Mouse (Mus musculus): Measurements from ENCODE around the gene Gxylt2. TPM values are rescaled to one million over a fixed set of nuclear protein-coding genes. Genes with fewer than 3 reads are reported as not detected.

Gene Gxylt2
- polyA plus RNA-seq, 1 experiment from 2014 or later: 23.0 TPM

DNA sequence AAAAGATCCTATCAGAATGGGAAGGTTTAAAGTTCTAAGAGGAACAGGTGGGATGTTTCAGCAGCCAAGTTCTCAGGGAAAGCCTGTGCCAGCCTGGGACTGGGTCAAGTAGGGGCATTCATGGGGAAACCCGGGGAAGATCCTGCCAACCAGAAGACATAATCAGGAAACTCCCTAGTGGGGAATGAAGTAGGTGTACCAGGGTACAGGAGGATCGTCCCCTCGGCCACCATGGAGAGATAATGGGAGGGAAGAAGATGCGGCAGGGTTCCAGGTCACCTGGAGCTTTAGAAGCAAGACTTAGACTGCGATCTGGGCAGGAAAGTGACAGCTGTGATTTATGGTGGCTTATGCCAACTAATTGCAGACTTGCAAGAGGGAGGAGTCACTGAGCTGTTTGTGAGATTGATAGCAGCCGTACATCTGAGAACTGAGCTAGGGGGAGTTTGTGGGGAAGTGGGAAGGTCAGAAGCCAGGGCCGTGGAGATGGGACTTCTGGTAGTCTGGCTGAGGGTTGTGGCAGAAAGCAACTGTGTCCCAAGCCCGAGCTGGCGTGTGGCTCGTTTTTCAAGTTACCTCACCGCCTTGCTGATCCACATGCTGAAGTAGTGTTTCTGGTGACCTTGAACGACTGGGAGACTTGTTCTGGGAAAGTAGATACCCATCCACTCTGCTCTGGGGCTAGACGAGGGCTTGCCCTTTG is 98.0 kb downstream of the Gxylt2 start:
- Histone ChIP-seq H3K4me2 (no peak overlapping the region), H3K27ac (no peak overlapping the region), H3K4me1 (peaks cover 16% of the 10 kb centered on the region; the same call in 1 of the 2 replicates), H3K9me3 (no peaks in the 10 kb centered on the region), H3K27me3 (no peaks in the 10 kb centered on the region), H3K9ac (no peak overlapping the region), H3K36me3 (peaks cover 5% of the 10 kb centered on the region; the same call in 1 of the 2 replicates), H3K4me3 (no peak overlapping the region)
- ATAC-seq (ENCODE audit: insufficient number of reproducible peaks, low FRiP score, low TSS enrichment, low read depth): no peak
- WGBS: 42% methylated on average over 13 of the region's 13 CpGs

DNA sequence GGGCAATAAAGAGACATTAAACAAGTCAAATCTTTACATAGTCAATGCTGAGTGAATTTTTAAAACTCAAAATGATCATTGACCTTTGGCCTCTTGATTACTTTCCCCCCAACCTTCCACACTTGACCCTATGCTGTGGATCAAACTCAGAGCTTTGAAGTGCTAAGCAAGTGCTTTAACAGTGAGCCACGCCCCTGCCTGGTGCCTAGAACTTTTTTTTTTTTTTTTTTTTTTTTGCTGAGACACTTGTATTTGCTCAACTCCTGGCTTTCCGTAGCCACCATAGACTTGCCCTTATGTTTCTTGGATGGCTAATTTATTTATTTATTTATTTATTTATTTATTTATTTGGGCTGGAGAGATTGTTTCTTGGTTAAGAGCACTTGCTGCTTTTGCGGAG is 98.7 kb downstream of the Gxylt2 start:
- H3K27ac ChIP-seq: no peak overlapping the region
- ATAC-seq (ENCODE audit: insufficient number of reproducible peaks, low FRiP score, low TSS enrichment, low read depth): no peak
- peaks cover 16% of the 10 kb centered on the region; the same call in 1 of the 2 replicates for H3K4me1 ChIP-seq
- peaks cover 5% of the 10 kb centered on the region; the same call in 1 of the 2 replicates for H3K36me3 ChIP-seq
- H3K9ac ChIP-seq: no peak overlapping the region
- no peak overlapping the region for H3K4me2 ChIP-seq
- H3K4me3 ChIP-seq: no peak overlapping the region
- H3K9me3 ChIP-seq: no peaks in the 10 kb centered on the region
- H3K27me3 ChIP-seq: no peaks in the 10 kb centered on the region
- WGBS: 76% methylated on average over 3 of the region's 3 CpGs

DNA sequence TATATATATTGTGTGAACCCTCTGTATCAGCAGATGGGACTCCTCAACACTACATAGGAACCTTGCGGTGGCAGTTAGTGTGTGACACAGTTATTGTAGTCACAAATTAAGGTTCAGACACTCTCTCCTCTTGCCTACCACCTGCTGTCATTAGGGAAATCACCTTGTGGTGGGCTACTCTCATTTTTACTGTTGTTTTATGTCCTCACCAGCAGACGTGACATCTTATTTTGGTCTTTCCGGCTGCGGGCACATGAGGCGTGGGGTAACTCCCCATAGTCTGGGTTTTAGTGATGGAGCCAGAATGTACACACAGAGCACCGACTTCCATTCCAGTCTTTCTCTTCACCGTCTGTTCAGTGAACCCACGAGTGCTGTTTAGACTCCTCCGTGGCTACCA is 102.7 kb downstream of the Gxylt2 start:
- H3K27me3 ChIP-seq: no peaks in the 10 kb centered on the region
- WGBS: 85% methylated on average over 9 of the region's 9 CpGs

DNA sequence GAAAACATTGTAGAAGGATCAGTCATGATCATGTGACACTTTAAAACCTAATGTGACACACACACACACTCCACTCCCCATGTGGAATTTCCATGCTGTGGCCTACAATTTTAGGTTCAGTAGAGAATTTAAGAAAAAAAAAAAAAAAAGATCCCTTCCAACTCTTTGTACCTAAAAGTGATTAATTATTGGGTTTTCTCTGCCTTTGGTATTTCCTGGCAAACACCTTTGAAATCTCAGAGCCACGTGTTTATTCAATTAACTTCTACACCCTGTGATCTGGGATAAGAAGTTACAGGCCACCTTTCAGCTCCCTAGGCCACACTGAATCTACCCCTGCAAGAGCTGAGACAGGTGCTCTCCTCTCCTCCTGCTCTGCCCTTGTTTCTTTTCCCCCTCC is 103.2 kb downstream of the Gxylt2 start:
- Histone ChIP-seq H3K36me3 (no peaks in the 10 kb centered on the region; the same call in 1 of the 2 replicates), H3K4me2 (no peak overlapping the region), H3K9ac (no peak overlapping the region), H3K27me3 (no peaks in the 10 kb centered on the region), H3K4me3 (no peak overlapping the region), H3K27ac (no peak overlapping the region), H3K9me3 (no peaks in the 10 kb centered on the region), H3K4me1 (peaks cover 3% of the 10 kb centered on the region; the same call in 1 of the 2 replicates)
- ATAC-seq (ENCODE audit: insufficient number of reproducible peaks, low FRiP score, low TSS enrichment, low read depth): no peak
- WGBS: 29% methylated on average over 1 of the region's 1 CpGs

More for the DNA sequence above, 102.7 kb downstream of the Gxylt2 start:
- Histone ChIP-seq H3K36me3 (no peaks in the 10 kb centered on the region; the same call in 1 of the 2 replicates), H3K9ac (no peak overlapping the region), H3K4me1 (peaks cover 7% of the 10 kb centered on the region; the same call in 1 of the 2 replicates), H3K4me2 (no peak overlapping the region), H3K27ac (no peak overlapping the region), H3K9me3 (no peaks in the 10 kb centered on the region), H3K4me3 (no peak overlapping the region)
- no peak for ATAC-seq (ENCODE audit: insufficient number of reproducible peaks, low FRiP score, low TSS enrichment, low read depth)

DNA sequence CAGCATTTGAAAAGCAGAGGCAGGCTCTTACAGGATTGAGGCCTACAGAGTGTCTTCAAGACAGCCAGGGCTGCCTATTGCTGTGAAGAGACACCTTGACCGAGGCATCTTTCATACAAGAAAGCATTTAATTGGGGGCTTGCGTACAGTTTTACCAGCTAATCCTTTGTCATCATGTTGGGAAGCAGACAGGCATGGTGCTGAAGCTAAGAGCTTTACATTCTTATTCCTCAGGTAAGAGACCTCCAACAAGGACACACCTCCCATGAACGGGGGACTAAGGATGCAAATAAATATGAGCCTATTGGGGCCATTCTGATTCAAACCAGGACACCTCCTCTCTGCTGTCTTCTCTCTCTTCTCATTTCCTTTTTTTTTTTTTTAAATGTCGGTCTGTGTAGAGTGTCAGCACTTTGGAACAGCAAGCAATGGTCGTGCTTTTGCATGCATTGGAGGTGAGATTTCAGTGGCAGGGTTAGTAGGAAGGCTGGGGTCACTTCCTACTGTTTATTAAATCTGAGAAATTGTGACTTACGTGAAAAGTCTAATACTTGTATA is 103.8 kb downstream of the Gxylt2 start:
- no peaks in the 10 kb centered on the region for H3K27me3 ChIP-seq
- no peaks in the 10 kb centered on the region for H3K4me1 ChIP-seq
- H3K36me3 ChIP-seq: no peaks in the 10 kb centered on the region; the same call in 1 of the 2 replicates
- WGBS: 86% methylated on average over 6 of the region's 6 CpGs
- H3K9me3 ChIP-seq: no peaks in the 10 kb centered on the region
- H3K4me2 ChIP-seq: no peak overlapping the region
- H3K4me3 ChIP-seq: no peak overlapping the region
- ATAC-seq (ENCODE audit: insufficient number of reproducible peaks, low FRiP score, low TSS enrichment, low read depth): no peak
- H3K9ac ChIP-seq: no peak overlapping the region
- no peak overlapping the region for H3K27ac ChIP-seq

DNA sequence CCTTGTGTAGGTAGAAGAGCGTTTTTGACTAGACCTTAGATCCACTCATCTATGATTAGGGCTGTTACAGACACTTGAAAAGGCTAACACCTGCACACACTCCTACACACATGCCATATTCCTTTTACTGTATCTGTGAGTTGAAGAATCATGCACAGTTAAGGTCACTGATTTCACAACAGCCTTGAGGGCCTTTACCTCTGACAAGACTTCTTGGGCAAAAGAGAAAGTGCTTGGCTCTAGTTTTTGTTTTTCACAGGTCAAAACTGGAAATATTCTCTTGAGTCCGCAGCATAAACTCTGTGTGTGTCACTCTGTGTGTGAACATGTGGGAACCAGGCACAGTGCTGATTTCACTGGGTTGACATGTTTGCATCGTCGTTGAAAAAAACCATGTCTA is 105.6 kb downstream of the Gxylt2 start:
- Histone ChIP-seq H3K36me3 (no peaks in the 10 kb centered on the region; the same call in 1 of the 2 replicates), H3K27ac (no peak overlapping the region), H3K27me3 (no peaks in the 10 kb centered on the region), H3K4me1 (no peaks in the 10 kb centered on the region), H3K9ac (no peak overlapping the region), H3K4me2 (no peak overlapping the region), H3K4me3 (no peak overlapping the region), H3K9me3 (no peaks in the 10 kb centered on the region)
- no peak for ATAC-seq (ENCODE audit: insufficient number of reproducible peaks, low FRiP score, low TSS enrichment, low read depth)
- 86% methylated on average over 4 of the region's 4 CpGs for WGBS

DNA sequence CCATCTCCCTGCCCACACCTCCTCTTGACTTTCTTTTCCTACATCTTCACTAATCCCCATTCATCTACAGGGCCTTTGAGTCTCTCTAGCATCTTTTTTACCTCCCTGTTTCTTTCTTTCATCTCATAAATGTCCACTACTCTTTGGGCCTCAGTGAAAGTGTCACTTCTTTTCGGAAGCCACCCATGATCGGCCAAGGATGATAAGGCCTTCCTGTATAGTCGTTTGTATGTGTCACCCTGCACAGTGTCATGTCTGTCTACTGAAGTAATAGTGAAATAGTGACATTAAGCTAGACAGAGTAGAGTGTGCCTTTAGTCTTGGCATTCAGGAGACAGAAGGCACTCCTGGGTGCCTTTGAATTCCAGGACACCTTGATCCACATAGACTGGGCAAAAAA is 107.2 kb downstream of the Gxylt2 start:
- Histone ChIP-seq H3K9me3 (no peaks in the 10 kb centered on the region), H3K4me2 (no peak overlapping the region), H3K27ac (no peak overlapping the region), H3K27me3 (no peaks in the 10 kb centered on the region), H3K9ac (no peak overlapping the region), H3K4me1 (no peaks in the 10 kb centered on the region), H3K36me3 (no peaks in the 10 kb centered on the region; the same call in 1 of the 2 replicates), H3K4me3 (no peak overlapping the region)
- no peak for ATAC-seq (ENCODE audit: insufficient number of reproducible peaks, low FRiP score, low TSS enrichment, low read depth)
- 88% methylated on average over 3 of the region's 3 CpGs for WGBS

DNA sequence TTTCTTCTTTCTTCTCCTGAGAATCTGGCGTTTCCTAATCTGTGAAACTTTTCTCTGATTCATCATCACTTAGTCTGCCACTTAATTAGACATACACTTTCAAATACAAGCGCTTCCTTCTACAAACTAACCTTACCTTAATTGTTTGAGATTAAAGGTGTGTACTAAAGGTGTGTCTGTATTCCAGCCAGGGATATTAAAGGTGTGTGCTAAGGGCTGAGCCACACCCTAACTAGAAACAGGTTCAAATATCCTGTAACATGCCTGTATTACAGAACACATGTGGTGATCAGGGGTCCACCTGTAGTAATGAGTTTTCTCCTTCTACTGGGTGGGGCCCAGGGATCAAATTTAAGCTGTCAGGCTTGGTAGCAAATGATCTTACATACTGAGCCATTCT is 116.8 kb downstream of the Gxylt2 start:
- no peak for ATAC-seq (ENCODE audit: insufficient number of reproducible peaks, low FRiP score, low TSS enrichment, low read depth)
- Histone ChIP-seq H3K9me3 (no peaks in the 10 kb centered on the region), H3K4me2 (no peak overlapping the region), H3K4me1 (0 out of 2 replicates have a peak, but pooled peaks cover 2% of the 10 kb centered on the region), H3K27me3 (no peaks in the 10 kb centered on the region), H3K27ac (no peak overlapping the region), H3K9ac (no peak overlapping the region), H3K36me3 (no peaks in the 10 kb centered on the region), H3K4me3 (no peak overlapping the region)
- WGBS: 81% methylated on average over 2 of the region's 2 CpGs

DNA sequence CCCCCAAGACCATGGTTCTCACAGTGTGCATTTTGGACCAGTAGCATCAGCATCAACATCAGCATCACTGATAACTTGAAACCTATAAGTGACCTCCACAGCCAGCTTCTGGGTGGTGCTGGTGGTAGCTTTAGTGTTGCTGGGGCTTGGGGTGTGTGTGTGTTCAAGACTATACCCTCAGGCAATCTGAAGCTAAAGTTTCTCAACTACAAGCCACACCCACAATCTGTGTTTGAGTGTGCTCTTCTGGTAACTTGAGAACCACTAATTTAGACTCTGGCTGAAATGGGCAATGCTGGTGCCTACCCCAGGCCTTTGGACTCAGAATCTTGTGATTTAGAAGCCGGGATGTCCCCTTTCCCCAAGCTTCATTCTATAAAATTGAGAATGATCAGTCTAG is 118.8 kb downstream of the Gxylt2 start:
- WGBS: 51% methylated on average over 1 of the region's 1 CpGs
- H3K9me3 ChIP-seq: no peaks in the 10 kb centered on the region
- ATAC-seq (ENCODE audit: insufficient number of reproducible peaks, low FRiP score, low TSS enrichment, low read depth): no peak

DNA sequence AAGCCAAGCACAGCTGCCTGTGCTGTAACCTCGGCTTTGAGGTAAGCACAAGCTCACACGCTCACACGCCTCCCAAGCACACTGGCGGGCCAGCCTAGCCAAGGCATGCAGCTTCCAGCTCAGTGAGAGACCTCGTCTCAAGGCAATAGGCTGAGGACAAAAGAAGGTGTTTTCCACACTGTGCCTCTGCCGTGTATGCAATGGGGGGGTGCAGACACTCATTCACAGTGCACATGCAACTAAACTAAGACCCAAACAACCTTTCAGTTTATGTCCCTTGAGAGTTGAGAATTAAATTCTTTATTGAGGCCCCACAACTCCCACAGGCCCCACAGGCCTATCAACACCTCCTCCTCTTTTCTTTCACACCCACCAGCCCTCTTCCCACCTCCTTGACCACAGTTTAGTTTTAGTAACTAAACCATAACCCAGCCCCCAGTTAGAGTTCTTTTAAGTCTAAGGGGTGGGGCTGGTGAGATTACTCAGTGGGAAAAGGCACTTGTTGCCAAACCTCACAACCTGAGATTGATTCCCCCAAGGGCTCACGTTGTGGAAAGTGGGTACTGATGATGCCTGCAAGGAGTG is 119.9 kb downstream of the Gxylt2 start:
- no peak for ATAC-seq (ENCODE audit: insufficient number of reproducible peaks, low FRiP score, low TSS enrichment, low read depth)
- Histone ChIP-seq H3K36me3 (no peaks in the 10 kb centered on the region), H3K9ac (no peak overlapping the region), H3K4me3 (no peak overlapping the region), H3K4me1 (0 out of 2 replicates have a peak, but pooled peaks cover 2% of the 10 kb centered on the region), H3K9me3 (no peaks in the 10 kb centered on the region), H3K4me2 (no peak overlapping the region), H3K27ac (no peak overlapping the region), H3K27me3 (no peaks in the 10 kb centered on the region)
- WGBS: 46% methylated on average over 7 of the region's 7 CpGs

More for the DNA sequence above, 118.8 kb downstream of the Gxylt2 start:
- H3K4me3 ChIP-seq: no peak overlapping the region
- no peak overlapping the region for H3K4me2 ChIP-seq
- no peak overlapping the region for H3K27ac ChIP-seq
- no peak overlapping the region for H3K9ac ChIP-seq
- H3K27me3 ChIP-seq: no peaks in the 10 kb centered on the region
- H3K36me3 ChIP-seq: no peaks in the 10 kb centered on the region
- 0 out of 2 replicates have a peak, but pooled peaks cover 2% of the 10 kb centered on the region for H3K4me1 ChIP-seq

DNA sequence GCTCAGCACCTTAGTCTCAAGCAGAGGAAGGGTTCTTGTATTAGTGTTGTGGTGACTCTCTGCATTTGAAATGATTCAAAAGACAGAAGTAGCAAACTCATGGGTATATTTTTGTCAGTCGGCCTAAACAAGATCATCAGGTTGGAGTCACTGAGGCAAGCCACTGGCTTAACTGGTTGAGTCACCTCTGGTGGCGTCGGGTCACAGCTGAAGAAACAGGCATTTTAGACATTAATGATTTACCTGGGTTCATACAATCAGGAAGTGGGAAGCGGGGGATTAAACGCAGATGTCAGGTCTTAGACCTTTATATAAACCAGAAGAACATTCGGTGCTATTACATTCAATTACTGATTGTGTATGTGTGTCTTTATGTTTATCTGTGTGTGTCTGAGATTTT is 121.5 kb downstream of the Gxylt2 start:
- no peak overlapping the region for H3K4me3 ChIP-seq
- no peaks in the 10 kb centered on the region for H3K36me3 ChIP-seq
- H3K27ac ChIP-seq: no peak overlapping the region
- 0 out of 2 replicates have a peak, but pooled peaks cover 2% of the 10 kb centered on the region for H3K4me1 ChIP-seq
- no peak overlapping the region for H3K4me2 ChIP-seq
- no peaks in the 10 kb centered on the region for H3K9me3 ChIP-seq
- H3K9ac ChIP-seq: no peak overlapping the region
- ATAC-seq (ENCODE audit: insufficient number of reproducible peaks, low FRiP score, low TSS enrichment, low read depth): no peak
- H3K27me3 ChIP-seq: no peaks in the 10 kb centered on the region
- WGBS: 72% methylated on average over 6 of the region's 6 CpGs

DNA sequence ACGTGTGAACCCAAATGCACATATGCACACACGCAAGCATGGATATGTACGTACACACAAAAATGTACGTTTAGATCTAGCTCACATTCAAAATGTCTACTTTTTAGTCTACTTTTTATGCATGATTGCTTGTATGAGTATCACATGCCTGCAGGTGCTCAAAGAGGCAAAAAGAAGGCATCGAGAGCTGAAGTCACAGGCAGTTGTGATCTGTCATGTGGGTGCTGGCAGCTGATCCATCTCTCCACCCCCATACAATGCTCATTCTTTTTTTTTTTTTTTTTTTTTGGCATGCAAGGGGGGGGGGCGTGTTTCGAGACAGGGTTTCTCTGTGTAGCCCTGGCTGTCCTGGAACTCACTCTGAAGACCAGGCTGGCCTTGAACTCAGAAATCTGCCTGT is 124.0 kb downstream of the Gxylt2 start:
- Histone ChIP-seq H3K27ac (no peak overlapping the region), H3K9me3 (no peaks in the 10 kb centered on the region), H3K4me3 (no peak overlapping the region), H3K27me3 (no peaks in the 10 kb centered on the region), H3K4me1 (peaks cover 6% of the 10 kb centered on the region; the same call in 1 of the 2 replicates), H3K9ac (no peak overlapping the region), H3K36me3 (no peaks in the 10 kb centered on the region), H3K4me2 (no peak overlapping the region)
- 91% methylated on average over 7 of the region's 7 CpGs for whole genome bisulfite sequencing
- ATAC-seq (ENCODE audit: insufficient number of reproducible peaks, low FRiP score, low TSS enrichment, low read depth): no peak

Data from limb, embryonic 15.5 days (tissue).